Mouse (Mus musculus) right cerebral cortex, postnatal 14 days (tissue): ENCODE results near the gene Jarid2.

Experiments used
- DNase-seq: peaks from one replicate; pipeline ENCODE4 v3.0.0; 2022

The Jarid2 gene

DNA sequence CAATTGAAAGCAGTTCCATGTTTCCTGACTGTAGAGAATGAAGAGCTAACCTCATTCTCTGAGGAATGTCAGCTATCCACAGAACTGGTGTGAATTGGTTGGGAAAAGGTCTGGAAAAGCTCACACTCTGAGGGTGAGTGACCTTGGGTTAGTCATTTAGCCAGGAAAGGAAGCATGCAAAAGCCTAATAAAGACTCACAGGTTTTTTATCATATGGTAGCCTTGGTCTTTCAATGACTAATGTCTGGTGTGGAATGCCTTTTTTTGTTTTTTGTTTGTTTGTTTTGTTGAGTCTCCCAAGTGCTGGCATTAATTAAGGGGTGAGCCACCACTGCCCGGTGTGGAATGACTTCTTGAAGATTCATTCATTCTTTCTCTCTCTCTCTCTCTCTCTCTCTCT lies 55.3 kb downstream of the Jarid2 start:
- DNase-seq = no peak

DNA sequence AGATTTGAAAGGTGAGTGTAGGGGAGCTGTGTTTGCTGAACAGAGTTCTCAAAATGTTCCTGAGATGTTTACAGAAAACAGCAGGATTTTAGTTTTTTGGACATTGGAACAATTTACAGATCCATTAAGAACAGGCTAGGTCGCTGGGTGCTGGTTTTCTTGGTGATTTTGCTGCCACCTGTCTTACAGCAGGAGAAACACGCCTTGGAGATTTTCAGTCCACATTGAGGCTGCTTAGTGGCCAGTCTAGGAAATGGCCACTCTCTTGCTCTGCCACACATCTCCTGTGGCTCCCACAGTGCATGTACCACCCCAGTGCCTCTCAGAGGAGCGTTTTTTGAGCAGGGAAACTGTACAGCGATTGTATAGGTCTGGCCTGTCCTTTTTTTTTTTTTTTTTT lies 57.0 kb downstream of the Jarid2 start:
- peak; percentile 16 for DNase-seq

DNA sequence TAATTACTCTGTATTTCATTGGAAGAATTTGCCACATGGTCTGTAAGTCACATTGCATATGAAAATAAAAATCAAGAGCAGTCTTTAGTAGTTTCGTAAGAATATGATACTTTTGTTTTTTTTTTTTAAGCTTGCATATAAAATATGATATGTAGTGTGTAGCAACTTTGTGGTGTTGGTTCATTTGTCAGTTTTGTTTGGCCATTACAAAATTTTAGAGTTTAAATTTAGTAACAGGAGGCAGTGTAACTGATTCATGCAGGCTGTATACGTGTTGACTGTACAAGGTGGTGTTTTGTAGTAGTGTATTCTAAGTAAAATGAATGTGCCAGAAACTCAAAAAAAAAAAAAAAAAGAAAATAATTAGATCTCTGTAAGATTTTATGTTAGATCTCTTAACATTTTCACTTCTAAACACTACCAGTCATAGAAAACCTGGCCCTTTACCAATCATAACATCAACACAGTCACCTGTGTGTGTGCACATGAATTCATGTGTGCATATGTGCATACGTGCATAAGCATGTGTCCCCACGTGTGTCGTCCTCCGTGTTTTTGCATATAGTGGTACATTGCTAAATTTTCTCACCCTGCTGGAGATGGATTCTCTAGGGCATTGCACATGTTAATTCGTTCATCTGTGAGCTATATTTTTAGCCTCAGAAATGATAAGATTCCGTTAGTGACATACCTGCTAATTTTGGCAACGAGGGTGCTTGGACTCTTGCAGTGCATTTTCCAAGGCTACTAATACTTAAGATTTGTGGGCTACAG lies 59.3 kb downstream of the Jarid2 start:
- DNase-seq = no peak

DNA sequence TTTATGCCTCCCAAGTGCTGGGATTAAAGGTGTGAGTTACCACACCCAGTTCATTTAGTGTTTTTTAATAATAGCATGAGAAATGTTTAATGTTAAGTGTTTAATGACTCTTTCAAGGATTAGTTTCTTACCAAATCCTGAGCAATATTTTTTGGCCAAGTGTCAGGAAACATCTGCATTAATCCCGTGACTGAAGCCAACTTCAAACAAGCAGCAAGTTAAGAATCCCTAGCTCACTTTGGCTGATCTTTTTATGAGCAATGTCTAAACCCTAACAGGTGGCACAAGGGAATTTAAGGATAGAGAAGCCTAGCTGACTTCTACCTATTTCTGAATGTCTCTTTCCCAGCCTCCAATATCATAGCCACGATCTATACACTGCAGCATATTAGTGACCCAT lies 60.7 kb downstream of the Jarid2 start:
- DNase-seq = no peak

DNA sequence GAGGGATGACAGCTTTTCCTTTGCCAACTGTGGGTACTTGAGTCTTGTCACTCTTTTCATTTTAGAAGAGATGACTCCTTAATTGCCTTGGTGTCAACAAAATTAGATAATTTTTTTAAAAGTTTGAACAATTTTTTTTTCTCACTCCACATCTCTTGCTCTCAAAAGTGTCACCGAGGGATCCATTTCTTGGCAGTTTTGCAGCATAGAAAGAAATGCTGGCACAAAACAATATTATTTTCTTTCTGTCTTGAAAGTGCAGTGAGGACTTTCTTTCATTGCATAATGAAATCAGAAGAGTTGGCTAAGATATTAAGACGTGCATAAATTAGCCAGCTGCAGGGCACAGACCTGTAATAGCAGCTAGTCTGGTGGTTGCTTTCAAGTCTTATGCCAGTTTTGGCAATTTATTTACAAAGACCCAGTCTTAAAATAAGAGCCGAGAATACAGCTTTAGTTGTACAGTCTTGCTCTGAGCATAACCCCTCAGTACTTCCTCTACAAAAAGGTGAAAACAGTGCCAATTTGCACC lies 63.2 kb downstream of the Jarid2 start:
- DNase-seq = no peak

DNA sequence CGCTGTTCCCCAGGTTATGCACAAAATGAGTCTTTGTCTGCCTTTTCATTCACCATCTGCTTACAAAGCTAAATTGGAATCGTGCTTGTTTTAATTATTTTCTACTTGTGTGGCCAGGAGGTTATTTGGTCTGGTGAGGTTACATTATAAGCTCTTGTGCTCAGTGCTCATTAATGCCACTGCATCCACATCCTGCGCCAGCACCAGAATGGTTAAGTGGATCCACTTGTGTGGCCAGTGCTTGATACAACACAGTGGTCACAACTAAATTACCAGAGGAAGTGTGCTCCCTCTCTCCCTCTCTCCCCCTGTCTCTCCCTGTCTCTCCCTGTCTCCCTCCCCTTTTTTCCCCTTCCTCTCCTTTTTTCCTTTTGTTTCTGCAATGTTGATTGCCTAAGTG lies 66.6 kb downstream of the Jarid2 start:
- DNase-seq = no peak

DNA sequence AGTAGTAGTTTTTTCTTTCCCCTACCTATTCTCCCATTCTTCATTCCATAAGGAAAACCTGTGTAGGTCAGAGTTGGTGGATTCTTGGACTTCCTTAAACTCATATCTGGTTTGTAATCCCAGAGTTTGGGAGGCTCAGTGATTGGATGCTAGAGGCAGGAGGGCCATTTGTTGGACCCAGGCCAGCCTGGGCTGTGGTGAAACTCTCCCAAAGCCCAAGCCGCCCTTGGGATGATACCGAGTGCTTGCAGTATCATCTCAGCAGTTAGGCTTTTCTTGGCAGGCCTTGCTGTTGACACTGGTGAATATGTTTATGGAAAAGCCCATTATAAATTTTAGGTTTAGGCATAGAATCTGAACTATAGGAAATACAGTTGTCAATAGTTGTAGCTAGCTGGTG lies 67.5 kb downstream of the Jarid2 start:
- no peak for DNase-seq

DNA sequence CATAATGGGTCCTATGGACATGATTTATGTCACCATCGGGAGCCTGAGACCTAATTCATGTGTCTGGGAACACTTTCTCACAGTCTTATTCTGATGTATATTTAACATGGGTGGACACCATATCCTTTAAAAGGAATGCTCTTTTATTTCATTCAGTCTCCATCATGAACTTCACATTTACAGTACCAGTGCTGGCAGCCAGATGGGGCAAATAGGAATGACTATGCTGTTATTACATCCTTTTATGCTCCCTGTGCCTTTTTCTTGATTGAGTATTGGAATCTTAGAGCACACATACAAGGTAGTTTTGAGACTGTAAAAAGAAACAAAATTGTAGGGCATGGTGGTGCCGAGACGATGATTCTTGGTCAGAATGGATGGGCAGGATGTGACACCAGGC lies 69.0 kb downstream of the Jarid2 start:
- no peak for DNase-seq

DNA sequence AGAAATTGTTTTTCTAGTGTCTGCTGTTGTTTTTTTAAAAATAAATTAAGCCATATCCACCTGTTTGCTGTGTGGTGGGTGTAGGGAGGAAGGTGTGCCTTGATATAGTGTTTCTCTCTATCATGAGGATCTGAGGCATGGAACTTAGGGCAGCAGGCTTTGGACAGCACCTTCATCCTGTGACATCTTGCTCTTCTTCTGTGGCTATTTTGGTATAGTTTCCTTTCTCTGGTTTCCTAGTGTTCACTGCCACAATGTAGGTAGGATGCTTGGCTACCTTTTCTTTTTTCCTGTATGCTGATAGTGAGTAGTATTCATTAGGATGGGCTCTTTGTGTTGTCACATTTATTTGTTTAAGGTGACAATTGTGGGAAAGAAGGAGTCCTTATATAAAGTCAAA lies 69.9 kb downstream of the Jarid2 start:
- no peak for DNase-seq

DNA sequence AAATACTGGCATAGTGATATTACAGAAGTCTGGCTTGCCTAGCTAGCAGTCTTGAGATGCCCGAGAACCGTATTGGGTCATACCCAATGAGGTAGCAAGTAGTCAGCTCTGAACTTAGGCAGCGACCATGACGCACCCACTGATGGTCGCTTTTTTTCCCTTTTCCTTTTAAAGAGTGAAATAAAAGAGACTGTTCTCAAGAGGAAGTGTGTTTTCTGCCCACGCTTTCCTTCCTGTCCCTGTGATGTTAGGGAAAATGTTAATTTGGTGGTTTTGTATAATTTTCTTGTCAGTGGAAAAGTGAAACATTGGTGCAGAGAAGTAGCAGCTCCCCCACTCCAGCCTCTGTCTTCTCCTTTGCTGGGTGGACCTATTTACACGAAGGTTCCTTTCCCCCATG lies 70.8 kb downstream of the Jarid2 start:
- DNase-seq = no peak

DNA sequence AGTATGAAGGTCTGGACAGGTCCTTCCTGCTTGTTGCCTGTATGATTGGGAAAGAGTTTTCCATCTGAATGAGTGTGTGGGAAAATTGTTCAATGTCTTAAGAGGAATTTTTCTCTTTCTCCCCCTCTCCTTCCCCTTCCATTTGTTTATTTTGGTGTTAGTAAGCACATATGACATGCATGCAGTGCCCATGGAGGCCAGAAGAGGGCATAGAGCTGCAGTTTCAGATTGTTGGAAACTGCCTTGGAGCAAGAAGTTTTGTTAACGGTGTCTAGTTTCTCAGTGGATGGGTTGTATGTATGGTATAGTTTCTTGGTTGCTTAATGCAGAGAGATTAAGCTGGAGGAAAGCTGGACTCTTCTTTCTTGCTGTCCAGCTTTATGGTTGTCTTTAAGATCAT lies 75.6 kb downstream of the Jarid2 start:
- peak; percentile 59 for DNase-seq

DNA sequence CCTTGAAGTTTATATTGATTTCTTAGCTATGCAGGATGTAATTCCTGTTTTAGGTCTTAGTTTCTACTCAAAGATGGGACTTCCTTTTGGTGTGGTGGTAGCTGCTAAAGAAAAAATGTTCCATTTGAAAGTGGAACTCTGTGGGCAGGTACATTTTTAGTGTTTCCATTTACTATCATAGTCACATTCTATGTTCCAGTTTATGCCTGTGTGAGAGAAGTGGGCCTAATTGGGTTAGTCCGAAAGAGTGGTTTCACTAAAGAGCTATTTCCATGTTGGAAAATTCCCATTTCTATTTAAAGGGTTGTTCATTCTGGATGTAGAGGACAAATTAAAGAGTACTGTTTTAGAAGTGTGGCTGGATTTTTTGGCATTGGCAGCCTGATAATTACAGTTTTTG lies 79.0 kb downstream of the Jarid2 start:
- no peak for DNase-seq

DNA sequence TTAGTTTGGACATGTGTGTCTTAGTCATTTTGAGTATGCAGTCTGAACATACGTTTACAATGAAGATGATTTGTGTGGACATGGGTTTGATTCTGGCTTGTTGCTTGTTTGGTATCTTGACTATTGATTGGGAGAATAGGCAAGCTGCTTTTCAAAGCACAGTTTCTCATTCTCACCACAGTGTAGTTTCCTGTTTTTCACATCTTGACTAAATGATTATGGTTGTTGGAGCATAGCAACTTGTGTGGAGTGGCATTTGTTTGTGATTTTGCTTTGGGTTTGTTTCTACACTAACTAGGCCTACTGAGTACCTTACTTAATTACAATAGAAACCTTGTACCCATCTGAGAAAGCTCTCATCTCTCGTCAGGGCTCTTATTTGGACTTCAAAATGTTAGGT lies 81.7 kb downstream of the Jarid2 start:
- DNase-seq = no peak

DNA sequence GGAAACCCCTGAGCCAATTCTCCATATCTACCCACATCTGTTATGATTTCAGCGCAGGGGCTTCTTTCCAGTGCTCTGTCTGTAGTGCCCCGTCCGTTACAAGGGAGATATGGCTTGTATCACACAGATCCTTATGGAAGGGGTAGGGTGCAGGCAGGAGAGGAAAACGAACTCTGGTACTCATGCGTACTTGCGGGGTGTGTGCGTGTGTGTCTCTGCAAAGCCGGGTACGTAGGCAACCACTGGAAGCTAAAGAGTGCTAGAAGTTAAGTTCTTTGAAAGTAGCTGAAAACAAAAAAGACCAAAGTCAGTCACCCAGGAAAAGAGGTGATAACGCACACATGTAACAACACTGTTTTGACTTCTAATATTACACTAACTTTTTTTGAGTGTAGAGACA lies 82.3 kb downstream of the Jarid2 start:
- DNase-seq = no peak

DNA sequence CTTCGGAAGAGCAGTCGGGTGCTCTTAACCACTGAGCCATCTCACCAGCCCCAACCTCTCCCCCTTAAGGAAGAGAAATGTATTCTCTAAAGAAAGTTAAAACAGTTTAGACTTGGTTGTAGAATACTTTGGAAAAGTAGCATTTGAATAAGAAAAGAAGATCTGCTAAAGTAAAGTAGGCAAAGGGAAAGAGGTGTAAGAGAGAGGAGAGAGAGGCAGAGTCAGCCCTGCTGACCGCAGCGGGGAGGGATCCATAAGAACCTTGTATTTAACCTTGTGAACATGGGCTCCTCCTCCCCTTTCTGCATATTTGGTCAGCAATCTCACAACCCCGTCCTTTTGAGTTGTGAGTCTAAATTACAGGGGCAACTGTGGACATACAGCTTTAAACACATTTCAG lies 83.1 kb downstream of the Jarid2 start:
- no peak for DNase-seq

DNA sequence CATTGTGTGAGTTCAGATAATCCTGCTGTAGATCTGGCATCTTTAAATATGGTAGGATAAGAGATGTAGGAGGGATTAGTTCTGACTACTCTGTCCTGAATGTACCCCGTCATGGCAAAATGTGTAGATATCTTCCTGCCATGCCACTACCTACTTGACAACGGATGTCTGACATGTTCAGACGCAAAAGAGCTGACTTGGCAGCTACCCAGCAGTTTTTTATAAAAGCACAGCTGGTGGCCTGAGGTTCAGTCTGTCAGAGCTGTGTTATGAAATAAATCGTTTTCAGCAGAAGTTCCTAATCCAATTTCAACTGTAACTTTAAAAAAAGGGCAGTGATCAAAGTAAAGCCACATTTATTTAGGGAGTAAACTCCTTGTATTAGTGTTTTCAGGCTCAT lies 90.1 kb downstream of the Jarid2 start:
- no peak for DNase-seq

DNA sequence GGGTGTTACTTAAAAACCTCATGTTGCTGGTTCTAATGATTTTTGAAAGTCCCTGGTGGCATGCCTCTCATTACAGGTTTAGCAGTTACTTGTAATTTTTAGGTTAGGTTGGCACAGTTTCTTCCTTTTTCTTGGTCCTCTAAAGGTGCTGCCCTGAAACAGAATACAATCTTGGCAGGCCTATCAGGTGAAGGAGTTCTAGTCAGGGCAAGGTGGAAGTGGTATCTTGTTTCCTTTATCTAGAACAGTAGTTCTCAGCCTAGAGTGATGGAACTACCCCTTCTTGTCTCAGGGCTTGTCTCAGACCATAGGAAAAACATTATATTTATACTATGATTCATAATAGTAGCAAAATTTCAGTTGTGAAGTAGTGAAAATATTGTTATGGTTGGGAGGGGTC lies 93.3 kb downstream of the Jarid2 start:
- DNase-seq = no peak

DNA sequence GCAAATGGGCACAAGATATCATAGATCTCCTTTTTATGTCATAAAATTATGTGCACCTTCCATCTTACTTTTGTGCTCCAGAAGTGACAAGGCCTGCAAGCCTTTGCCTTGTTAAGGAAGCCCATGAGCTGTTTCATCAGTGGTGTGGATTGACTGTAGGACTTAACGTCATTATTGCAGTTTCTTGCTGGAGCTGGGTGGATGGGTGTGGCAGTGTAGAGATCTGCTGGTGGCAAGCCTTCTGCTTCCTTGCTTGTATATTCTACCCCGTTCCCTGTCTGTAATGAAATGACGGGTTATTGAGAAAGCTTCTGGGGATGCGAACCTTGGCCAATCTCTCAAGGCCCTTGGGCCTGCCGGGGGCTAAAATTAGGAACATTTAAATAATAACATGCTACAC lies 99.6 kb downstream of the Jarid2 start:
- DNase-seq = no peak

DNA sequence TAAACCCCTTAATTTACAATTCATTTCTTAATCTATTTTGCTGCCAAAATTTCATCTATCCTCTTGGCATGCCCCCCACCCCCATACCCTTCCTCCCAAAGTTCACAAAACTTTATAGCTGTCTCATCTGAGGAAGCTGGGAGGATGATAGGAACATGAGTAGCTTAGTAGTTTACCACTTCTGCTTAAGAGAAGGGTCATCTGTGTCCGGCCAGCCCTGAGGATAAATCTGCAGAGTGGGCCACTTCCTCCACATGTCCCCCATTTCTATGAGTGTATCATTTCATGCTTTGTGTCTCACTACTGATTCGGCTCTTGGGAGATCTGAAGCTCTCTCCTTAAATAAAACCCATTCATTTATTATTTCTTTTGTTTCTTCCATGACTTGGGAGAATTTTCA lies 102.8 kb downstream of the Jarid2 start:
- no peak for DNase-seq

DNA sequence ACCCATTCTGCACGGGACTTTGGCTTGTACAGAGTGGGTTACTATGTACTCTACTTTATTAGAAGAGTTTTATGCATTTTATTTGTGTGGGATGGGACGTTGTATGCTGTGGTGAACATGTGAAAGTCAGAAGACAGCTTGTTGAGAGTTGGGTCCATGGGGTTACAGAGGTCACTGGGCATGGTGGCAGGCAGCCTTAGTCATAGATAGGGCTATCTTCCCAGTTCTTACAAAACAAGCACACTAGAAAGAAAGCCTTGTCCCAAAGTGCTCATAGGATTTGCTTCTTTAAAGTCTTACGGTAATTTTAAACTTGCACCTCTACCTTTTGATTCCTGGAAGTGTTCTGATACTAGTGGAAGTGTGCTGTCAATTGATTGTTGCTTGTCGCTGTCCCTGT lies 103.6 kb downstream of the Jarid2 start:
- no peak for DNase-seq

DNA sequence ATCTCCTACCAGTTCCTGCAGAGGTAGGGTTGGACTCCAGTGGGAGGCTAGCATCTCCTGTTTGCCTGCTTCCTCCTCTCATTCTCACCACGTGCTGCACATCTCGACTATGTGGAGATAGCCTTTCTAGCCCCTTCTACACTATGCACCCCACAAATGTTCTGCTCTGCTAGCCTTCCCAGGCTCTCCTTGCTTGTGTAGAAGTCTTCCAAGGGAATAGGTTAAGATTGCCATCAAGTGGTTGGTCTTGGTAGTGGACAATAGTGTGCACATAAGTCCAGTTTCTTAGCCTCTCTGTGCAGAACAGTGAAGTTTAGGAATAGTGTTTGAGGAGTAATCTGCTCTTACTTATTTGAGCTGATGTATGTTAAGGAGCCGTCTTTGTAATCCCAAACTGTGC lies 104.1 kb downstream of the Jarid2 start:
- peak; percentile 9 for DNase-seq

DNA sequence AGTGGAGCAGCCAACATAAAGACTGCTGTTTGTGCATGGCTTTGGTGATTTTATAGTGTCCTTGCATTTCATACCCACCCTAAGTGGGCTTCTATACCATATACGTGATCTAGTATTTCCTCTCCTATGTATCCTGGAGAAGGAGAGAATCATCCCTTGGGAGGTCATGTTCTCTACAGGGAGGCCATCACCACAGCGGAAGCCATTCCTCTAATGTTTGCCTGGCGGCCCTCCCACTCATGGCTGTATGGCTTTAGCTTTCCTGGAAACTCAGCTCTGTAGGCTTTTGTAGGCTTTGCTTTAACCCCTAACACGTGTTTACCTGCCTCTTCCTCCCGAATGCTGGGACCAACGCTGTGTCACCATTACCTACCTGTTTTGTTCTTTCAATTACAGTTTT lies 108.2 kb downstream of the Jarid2 start:
- DNase-seq = no peak

DNA sequence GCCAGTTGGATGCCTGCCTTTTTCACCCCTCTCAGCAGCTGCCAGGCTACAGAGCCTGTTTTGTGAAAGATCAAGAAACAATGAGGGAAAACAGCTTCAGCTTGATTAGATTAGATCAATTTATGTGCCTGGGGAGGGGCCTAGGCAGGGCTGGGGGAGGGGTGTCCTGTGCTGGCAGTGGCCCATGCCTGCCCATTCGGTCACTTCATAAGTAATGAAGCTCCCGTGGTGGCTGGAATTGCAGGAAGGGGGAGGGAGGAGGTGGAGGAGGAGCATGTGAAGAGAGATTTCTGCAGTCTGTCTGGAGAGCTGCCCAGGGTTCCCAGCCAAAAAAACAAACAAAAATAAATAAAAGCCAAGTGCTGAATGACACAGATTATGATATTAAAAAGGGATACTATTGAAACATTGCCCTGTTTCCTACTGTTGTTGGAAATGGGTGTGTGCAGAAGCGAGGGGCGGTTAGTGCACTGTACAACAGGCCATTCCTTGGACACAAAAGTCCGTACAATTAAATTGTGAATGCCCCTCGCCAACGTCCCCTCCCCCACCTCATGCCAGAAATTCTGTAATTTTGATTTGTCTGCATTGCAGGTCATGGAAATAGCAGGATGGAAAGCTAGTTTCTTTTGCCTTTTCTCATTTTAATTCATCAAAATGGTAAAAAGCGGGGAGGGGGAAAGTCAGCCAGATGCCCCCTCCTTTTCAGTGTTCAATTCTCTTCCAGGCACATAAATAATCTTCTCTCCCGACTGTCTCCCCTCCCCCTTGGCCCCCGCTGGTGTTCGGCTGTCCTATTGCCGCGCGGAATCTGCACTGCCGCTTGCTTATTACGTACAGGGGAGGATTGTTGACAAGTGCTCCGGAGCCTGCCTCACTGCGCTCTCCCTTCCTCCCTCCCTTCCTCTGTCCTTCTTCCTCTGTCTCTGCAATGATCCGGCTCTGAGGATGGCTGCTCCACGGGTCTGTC lies 110.9 kb downstream of the Jarid2 start:
- peak; percentile 59 for DNase-seq

DNA sequence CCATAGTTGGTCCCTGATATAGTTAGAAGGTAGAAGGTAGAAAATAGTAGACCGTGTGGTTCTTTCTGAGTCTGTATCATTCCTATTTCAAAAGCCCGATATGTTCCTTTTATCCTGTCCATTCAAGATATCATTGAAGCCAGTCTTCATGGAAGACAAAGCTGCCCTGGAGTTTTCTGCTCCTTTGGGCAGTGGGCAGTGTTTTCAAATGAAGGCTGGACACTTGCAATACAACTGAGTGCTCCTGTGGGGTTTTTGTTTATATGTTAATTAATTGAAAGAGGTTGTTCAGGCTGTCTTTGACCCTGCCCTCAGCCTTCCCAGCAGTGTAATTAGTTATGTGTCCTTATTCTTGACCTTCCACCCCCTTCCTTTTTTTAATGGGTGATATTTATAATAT lies 122.2 kb downstream of the Jarid2 start:
- DNase-seq = no peak
